Mouse (Mus musculus) hindbrain, embryonic 11.5 days (tissue): ENCODE measurements around the gene Gata2. TPM values are rescaled to one million over a fixed set of nuclear protein-coding genes. Genes with fewer than 3 reads are reported as not detected.

ENCODE experiments used
- ATAC-seq: fragments of 200-750 bp; cut with Nextera tagmentation; 2 replicates; pipeline ENCODE4 v1.8.0; 2017; ENCODE audit warnings: mild to moderate bottlenecking, moderate TSS enrichment, moderate library complexity; ENCODE audit not compliant: low FRiP score
- DNase-seq: peaks from one replicate; pipeline ENCODE4 v3.0.0-alpha.2; 2015; ENCODE audit warnings: low spot score
- H3K27ac ChIP-seq: fragments of 300-500 bp; sonication (generic); 2 replicates; pipeline ENCODE4 v1.5.1; 2014; ENCODE audit warnings: mild to moderate bottlenecking, low read depth, low read length
- H3K27me3 ChIP-seq: fragments of 300-500 bp; sonication (generic); 2 replicates; pipeline ENCODE4 v1.6.1; 2014; ENCODE audit warnings: mild to moderate bottlenecking, low read length, moderate library complexity, mixed read lengths; ENCODE audit not compliant: control insufficient read depth, insufficient read depth
- H3K36me3 ChIP-seq: fragments of 300-500 bp; sonication (generic); 2 replicates; pipeline ENCODE4 v1.6.1; 2014; ENCODE audit warnings: mild to moderate bottlenecking, low read length, moderate library complexity, mixed read lengths; ENCODE audit not compliant: control insufficient read depth, insufficient read depth
- H3K4me1 ChIP-seq: fragments of 300-500 bp; sonication (generic); replicated peaks from 2 replicates; pipeline ENCODE4 v1.6.1; 2014; ENCODE audit warnings: low read length, mixed read lengths; ENCODE audit not compliant: control insufficient read depth, insufficient read depth
- H3K4me2 ChIP-seq: fragments of 300-500 bp; sonication (generic); replicated peaks from 2 replicates; pipeline ENCODE4 v1.6.1; 2014; ENCODE audit warnings: mild to moderate bottlenecking, low read depth, low read length
- H3K4me3 ChIP-seq: fragments of 300-500 bp; sonication (generic); 2 replicates; pipeline ENCODE4 v1.5.1; 2014; ENCODE audit warnings: low read depth, low read length
- H3K9ac ChIP-seq: fragments of 300-500 bp; sonication (generic); 2 replicates; pipeline ENCODE4 v1.6.1; 2014; ENCODE audit warnings: low read depth, low read length
- H3K9me3 ChIP-seq: fragments of 300-500 bp; sonication (generic); 2 replicates; pipeline ENCODE4 v1.6.1; 2016; ENCODE audit warnings: low read length; ENCODE audit not compliant: control insufficient read depth
- WGBS: fragments of 180-500 bp; shearing (Covaris S2); extraction: QIAGEN DNeasy Blood & Tissue Kit; methylation state at CpG from one replicate; pipeline ENCODE4 v1.1.7; 2014; 5-methylcytosine and 5-hydroxymethylcytosine counted together
- polyA plus RNA-seq: library from polyadenylated mRNA; unstranded; fragments of >200 nt; fragmentation: Nextera tagmentation; extraction: Ambion mirVana; gene quantifications from 2 replicates; pipeline ENCODE4 v1.2.1, GENCODE M21; 2014

The Gata2 gene
- polyA plus RNA-seq, 1 experiment from 2014 or later: 26.3 TPM

DNA sequence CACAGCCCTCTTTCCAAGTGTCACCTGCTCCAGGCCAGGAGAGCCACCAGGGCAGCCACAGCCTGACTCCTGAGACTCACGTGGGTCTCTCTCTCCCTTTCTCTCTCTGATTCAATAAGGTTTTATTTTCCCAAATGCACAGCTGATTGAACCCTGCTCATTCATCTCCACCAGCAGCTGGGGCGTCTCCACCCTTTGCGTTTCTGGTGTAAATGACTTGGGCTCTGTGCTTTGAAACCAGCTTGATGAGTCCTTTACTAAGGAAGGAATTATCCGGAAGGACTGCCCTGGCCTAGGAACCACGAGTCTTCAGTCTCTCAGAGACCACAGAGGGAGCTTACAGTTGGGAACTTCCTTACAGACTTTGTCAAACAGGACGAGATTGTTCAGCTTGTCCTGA is 38.5 kb downstream of the Gata2 start:
- no peak for DNase-seq
- H3K36me3 ChIP-seq: no peaks in the 10 kb centered on the region

GRCm38 (mm10) chr6:88233996-88234395 is 40.3 kb downstream of the Gata2 start:
- peaks cover 19% of the 10 kb centered on the region for H3K27me3 ChIP-seq
- H3K4me1 ChIP-seq: peaks cover 13% of the 10 kb centered on the region
- 82% methylated on average over 8 of the region's 8 CpGs for WGBS
- ATAC-seq (no peak), DNase-seq (no peak)
- H3K9ac ChIP-seq: no peak overlapping the region
- no peak overlapping the region for H3K27ac ChIP-seq
- no peak overlapping the region for H3K4me3 ChIP-seq
- H3K36me3 ChIP-seq: no peaks in the 10 kb centered on the region
- H3K9me3 ChIP-seq: no peaks in the 10 kb centered on the region
- no peak overlapping the region for H3K4me2 ChIP-seq

More for the DNA sequence above, 38.5 kb downstream of the Gata2 start:
- H3K27me3 ChIP-seq: peaks cover 16% of the 10 kb centered on the region
- no peak overlapping the region for H3K4me3 ChIP-seq
- peaks cover 13% of the 10 kb centered on the region for H3K4me1 ChIP-seq
- no peak overlapping the region for H3K4me2 ChIP-seq
- 71% methylated on average over 6 of the region's 6 CpGs for WGBS
- no peaks in the 10 kb centered on the region for H3K9me3 ChIP-seq
- no peak overlapping the region for H3K27ac ChIP-seq
- no peak overlapping the region for H3K9ac ChIP-seq
- no peak for ATAC-seq

DNA sequence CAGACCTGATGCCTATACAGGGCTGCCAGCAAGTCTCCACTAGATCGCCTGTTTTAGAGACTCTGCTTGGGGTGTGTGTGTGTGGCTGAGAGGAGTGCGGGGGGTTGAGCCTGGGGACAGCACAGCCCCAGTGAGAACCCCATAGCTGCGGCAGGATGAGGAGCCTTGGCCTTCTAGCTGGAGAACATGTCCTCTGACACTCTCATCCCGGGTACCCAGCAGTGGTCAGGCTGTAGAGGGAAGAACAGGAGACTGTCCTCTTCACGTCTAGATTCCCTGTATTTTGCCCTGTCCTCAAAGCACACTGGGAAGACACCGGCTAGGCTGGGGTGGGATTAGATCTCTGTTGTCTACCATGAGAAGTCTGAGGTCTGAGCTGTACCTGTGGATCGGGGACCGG is 41.8 kb downstream of the Gata2 start:
- H3K9ac ChIP-seq: 0 out of 2 replicates have a peak overlapping the region, but pooled peaks have one; percentile 16
- WGBS: 18% methylated on average over 8 of the region's 8 CpGs
- peak overlapping the region; percentile 45; the same call in 1 of the 2 replicates for H3K4me2 ChIP-seq
- H3K4me1 ChIP-seq: peaks cover 13% of the 10 kb centered on the region
- H3K9me3 ChIP-seq: no peaks in the 10 kb centered on the region
- no peak overlapping the region for H3K4me3 ChIP-seq
- DNase-seq: no peak
- 0 out of 2 replicates have a peak overlapping the region, but pooled peaks have one; percentile 17 for H3K27ac ChIP-seq
- 0 out of 2 replicates have a peak, but pooled peaks have one; percentile 1 for ATAC-seq
- no peaks in the 10 kb centered on the region for H3K36me3 ChIP-seq
- H3K27me3 ChIP-seq: peaks cover 21% of the 10 kb centered on the region

DNA sequence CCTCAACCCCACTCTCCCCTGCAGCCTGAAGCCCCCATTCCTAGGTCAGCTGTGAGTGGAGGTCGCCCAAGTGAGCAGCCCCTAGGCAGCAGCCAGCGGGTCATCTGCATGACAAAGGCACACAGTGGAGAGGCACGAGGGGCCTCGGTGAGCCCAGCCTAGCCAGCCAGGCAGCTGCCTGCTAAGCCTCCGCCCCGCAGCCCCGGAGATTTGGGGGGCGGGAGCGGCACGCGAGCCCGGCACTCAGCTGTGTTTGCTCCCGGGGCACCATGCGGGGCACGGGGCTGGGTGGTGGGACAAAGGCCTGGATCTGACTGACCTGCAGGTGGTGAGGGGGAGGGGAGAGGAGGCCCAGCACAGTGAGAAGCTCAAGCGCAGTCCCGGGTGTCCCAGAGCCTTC is 42.3 kb downstream of the Gata2 start:
- Histone ChIP-seq H3K27ac (0 out of 2 replicates have a peak overlapping the region, but pooled peaks have one; percentile 17), H3K9me3 (no peaks in the 10 kb centered on the region), H3K4me1 (peaks cover 13% of the 10 kb centered on the region), H3K4me2 (peak overlapping the region; percentile 45), H3K4me3 (peak overlapping the region; percentile 17), H3K36me3 (no peaks in the 10 kb centered on the region), H3K27me3 (peaks cover 22% of the 10 kb centered on the region), H3K9ac (0 out of 2 replicates have a peak overlapping the region, but pooled peaks have one; percentile 16)
- whole genome bisulfite sequencing: under 1% methylated on average over 15 of the region's 17 CpGs
- ATAC-seq (peak; percentile 88), DNase-seq (peak; percentile 70)

DNA sequence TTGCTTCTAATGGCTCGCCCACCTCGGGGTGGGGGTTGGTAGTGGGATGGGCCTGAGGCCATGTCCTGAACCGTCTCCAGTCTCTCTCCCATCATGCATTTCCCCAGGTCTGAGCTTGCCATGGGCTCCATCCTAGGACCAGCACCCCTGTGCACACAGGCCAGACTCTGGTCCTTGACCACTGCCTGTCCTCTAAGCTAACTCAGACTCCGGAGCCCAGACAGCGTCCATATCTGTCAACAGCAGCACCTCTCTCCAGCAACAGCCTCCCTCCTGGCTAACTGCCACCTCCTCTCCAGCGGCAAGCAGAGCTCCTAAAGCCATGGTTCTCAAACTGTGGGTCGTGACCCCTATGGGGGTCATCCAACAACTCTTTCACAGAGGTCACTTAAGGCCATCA is 42.8 kb downstream of the Gata2 start:
- ATAC-seq (peak; percentile 43), DNase-seq (no peak)
- no peaks in the 10 kb centered on the region for H3K36me3 ChIP-seq
- H3K4me1 ChIP-seq: peaks cover 13% of the 10 kb centered on the region
- 0 out of 2 replicates have a peak overlapping the region, but pooled peaks have one; percentile 16 for H3K9ac ChIP-seq
- no peaks in the 10 kb centered on the region for H3K9me3 ChIP-seq
- H3K27me3 ChIP-seq: peaks cover 24% of the 10 kb centered on the region
- no peak overlapping the region for H3K27ac ChIP-seq
- peak overlapping the region; percentile 17; the same call in 1 of the 2 replicates for H3K4me3 ChIP-seq
- 11% methylated on average over 7 of the region's 7 CpGs for WGBS
- H3K4me2 ChIP-seq: peak overlapping the region; percentile 45

DNA sequence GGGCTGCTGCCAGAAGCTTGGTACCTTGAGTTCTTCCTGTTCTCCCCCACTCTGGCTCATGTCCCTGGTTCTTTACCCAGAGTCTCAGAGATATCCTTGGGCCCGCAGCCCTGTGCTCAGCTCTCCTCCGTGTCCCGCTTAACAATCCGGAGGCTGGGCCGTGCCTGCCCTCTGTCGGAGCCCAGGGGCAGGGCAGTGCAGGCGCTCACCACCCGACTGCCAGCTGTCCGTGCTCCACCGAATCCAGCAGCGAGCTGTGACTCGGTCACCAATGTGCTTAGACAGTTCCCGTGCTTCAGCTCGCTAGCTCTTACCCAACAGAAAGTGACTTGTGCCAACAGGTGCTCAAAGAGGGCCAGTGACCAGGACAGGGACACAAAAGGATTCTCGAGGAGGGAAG is 48.9 kb downstream of the Gata2 start:
- H3K4me1 ChIP-seq: no peaks in the 10 kb centered on the region
- no peaks in the 10 kb centered on the region for H3K36me3 ChIP-seq
- H3K27ac ChIP-seq: no peak overlapping the region
- 2% methylated on average over 15 of the region's 15 CpGs for WGBS
- no peak overlapping the region for H3K4me2 ChIP-seq
- peak; percentile 81 for DNase-seq
- H3K27me3 ChIP-seq: peaks cover 10% of the 10 kb centered on the region; the same call in 1 of the 2 replicates
- H3K9me3 ChIP-seq: no peaks in the 10 kb centered on the region
- peak; percentile 73 for ATAC-seq
- no peak overlapping the region for H3K4me3 ChIP-seq
- no peak overlapping the region for H3K9ac ChIP-seq

DNA sequence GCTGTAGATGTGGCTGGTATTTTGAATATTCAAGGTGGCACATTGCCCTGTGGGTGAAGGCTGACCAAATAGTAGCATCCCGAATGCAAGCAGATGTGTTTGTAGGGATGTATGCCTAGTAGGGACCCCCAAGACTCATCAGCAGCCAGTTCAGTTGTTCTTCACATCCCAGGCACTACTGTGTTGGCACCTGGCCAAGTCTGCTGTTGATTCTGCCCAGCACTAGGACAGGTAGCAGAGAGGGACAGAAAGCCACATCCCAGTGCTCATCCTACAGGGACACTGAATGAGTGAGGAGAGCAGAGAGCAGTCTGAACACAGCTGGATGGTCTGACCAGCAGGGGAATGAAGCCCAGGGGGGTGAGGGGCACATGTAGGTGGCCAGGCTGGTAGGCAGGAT is 55.5 kb downstream of the Gata2 start:
- DNase-seq (no peak), ATAC-seq (no peak)
- Histone ChIP-seq H3K9me3 (no peaks in the 10 kb centered on the region), H3K4me2 (no peak overlapping the region), H3K27me3 (no peaks in the 10 kb centered on the region), H3K4me1 (no peaks in the 10 kb centered on the region), H3K36me3 (no peaks in the 10 kb centered on the region), H3K9ac (no peak overlapping the region), H3K4me3 (no peak overlapping the region), H3K27ac (no peak overlapping the region)
- 90% methylated on average over 1 of the region's 1 CpGs for WGBS

DNA sequence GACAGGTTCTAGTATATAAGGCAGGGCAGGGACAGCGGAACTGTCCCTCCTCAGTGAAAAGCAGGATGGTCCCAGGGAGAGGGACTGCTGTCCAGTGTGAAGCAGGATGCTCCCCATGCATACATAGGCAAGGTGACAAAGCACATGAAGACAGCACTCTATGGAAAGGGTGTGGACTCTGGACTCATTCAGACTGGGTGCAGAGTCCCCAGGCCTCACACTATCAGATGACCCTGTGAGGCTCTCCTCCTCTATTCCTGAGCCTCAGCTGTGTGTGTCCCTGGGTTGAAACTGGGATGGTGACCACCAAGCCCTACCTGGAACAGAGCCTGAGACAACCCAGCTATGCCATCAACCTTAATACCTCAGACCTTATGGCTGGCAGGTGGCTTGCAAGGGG is 57.7 kb downstream of the Gata2 start:
- 100% methylated on average over 1 of the region's 1 CpGs for WGBS
- Histone ChIP-seq H3K4me3 (no peak overlapping the region), H3K27me3 (no peaks in the 10 kb centered on the region), H3K9me3 (no peaks in the 10 kb centered on the region), H3K36me3 (no peaks in the 10 kb centered on the region), H3K27ac (no peak overlapping the region), H3K4me1 (no peaks in the 10 kb centered on the region), H3K9ac (no peak overlapping the region), H3K4me2 (no peak overlapping the region)
- ATAC-seq (no peak), DNase-seq (no peak)

DNA sequence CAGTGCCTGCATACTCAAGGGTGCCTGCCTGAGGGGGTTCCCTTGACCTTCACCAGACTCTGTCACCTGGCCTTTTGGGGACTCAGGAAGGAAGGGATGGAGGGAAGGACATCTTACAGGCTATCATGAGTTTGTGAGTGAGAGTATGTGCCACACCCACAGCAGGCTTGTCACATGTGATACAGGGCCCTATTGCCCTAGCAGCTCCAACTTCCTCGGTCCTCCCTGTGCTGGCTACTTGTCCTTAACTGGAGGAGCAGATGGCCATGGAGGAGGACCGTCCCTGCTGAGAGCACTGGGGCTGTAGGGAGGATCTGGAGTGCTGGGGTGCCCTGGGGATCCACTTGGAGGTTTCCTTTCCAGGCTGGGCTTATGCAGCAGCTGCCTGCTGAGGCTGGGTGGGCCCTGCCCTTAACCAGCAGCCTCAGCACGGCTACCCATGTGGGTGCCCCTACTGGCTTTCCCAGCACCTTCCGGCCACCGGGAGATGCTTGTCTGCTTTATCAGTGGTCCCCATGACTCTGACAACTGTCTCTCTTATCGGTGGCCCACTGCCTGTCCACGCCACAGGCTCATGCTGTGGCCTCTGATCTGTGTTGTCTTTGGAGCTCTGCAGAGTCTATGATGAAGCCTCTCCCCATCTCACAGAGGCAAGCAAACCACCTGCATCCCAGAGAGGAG is 58.2 kb downstream of the Gata2 start:
- no peak for ATAC-seq
- Histone ChIP-seq H3K9me3 (no peaks in the 10 kb centered on the region), H3K27ac (no peak overlapping the region), H3K9ac (no peak overlapping the region), H3K4me1 (no peaks in the 10 kb centered on the region), H3K27me3 (no peaks in the 10 kb centered on the region), H3K4me3 (no peak overlapping the region), H3K36me3 (no peaks in the 10 kb centered on the region), H3K4me2 (no peak overlapping the region)
- no peak for DNase-seq
- WGBS: 87% methylated on average over 7 of the region's 7 CpGs
